Mouse (Mus musculus) brain, embryonic 14.5 days (tissue): Measurements from ENCODE around the gene Kcnb1.

Experiments
- CTCF ChIP-seq: fragments of 200-500 bp; IDR thresholded peaks from 2 replicates; pipeline ENCODE4 v1.5.1; 2012; ENCODE audit warnings: inconsistent platforms, mild to moderate bottlenecking, moderate library complexity, borderline replicate concordance; ENCODE audit not compliant: insufficient read depth, insufficient read length; ENCODE audit errors: extremely low read depth
- POLR2A ChIP-seq: fragments of 200-500 bp; IDR thresholded peaks from 2 replicates; pipeline ENCODE4 v1.6.1; 2012; ENCODE audit warnings: mild to moderate bottlenecking, inconsistent platforms, borderline replicate concordance; ENCODE audit not compliant: poor library complexity, insufficient read depth, insufficient read length, severe bottlenecking; ENCODE audit errors: extremely low read depth

DNA sequence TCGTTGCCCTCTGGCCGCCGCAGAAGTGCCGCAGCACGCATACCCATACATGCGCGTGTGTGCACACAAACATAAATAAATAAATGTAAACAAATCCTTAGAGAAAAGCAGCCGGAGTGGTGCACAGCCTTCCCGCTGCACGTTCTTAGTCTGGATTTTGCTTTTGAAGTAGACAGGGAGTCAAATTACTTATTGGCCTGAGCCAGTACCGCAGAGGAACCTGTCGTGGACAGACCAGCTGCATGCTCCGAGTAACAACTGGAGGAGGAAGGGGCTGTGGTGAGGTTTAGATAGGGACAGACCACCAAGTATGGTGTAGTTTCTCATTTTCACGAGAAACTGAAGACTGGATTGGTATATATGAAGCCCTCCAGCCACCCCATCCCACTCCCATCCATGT is 43.8 kb upstream of the Kcnb1 start:
- TF ChIP-seq POLR2A (no peak), CTCF (no peak)
